In the genomic region with DNA sequence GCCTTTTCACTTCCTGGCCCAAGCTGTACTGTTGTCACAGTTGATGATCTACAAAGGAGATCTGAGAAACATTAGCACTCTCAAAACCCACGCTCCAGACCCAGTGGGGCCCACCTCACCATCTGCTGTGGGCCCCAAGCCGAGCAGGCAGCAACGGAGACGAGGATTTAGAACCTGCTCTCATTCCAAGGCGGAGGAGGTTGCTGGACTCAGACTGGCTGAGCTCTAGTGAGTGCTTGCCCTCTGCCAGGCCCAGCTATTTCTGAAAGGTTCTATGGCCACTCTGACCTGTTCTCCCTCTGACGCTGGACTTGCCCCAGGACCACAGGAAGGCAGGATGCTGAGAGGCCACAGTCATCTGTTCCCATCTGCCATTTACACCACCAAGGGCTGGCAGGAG, we compare ENCODE assay signal across 15 mouse cellular contexts.
DNase-seq lines count a peak whose midpoint lies in the region; ATAC-seq lines count a peak whose summit lies in the region.
"Had no signal": no experiment of that assay in that cellular context is flagged by ENCODE, and none has a peak within 500 bp of the region (broad histone marks: within the 10 kb centered on the region; RNA-seq: fewer than 3 reads in every experiment).

No protein-coding gene starts in this region.

- ATAC-seq in cerebellum, adult (ENCODE audit: insufficient number of reproducible peaks, low FRiP score, low TSS enrichment) = peak; percentile 95
- ATAC-seq in megakaryocyte-erythroid progenitor cell, adult 5-6 weeks (replicated peaks; ENCODE audit: low FRiP score, low TSS enrichment, poor library complexity, severe bottlenecking) = no peak
- ATAC-seq: forebrain, embryonic 13.5 days; intestine, embryonic 15.5 days; midbrain, embryonic 16.5 days had no signal

- intact Hi-C loops in left cerebral cortex, postnatal 25 days (cut with DNase I) = loop anchor here (1.0 kb wide), 1 partner anchor 37 kb away; no protein-coding TSS in a partner anchor

- DNase-seq in cerebellum, postnatal 4 days (ENCODE audit: low spot score in 2 of 2) = no peak
- DNase-seq in brain, adult 2 months (ENCODE audit: low read depth, low spot score) = peak; percentile 97
- DNase-seq in cerebellum, postnatal 36 days = peak; percentile 84 to 87
- peak; percentile 46 to 90 for DNase-seq in left cerebral cortex, postnatal 25 days (ENCODE audit: low spot score in 2 of 2)
- no peak for DNase-seq in thymus, postnatal 14 days
- no peak for DNase-seq in urinary bladder, postnatal 25 days (ENCODE audit: low spot score)
- DNase-seq: adrenal gland, postnatal 10 days; gastrocnemius, postnatal 25 days; lung, embryonic 14.5 days; thymus, postnatal 36 days had no signal

Comparison
In these comparisons a context has a peak if more than half of its experiments do, and no peak if none do; other contexts are left out.
1. DNase-seq: peak in brain, adult 2 months (single experiment), cerebellum, postnatal 36 days (2 of 2) and left cerebral cortex, postnatal 25 days (2 of 2); none in cerebellum, postnatal 4 days (0 of 2), thymus, postnatal 14 days (single experiment) and urinary bladder, postnatal 25 days (single experiment).